Mouse (Mus musculus) CH12.LX (cell line): Measurements from ENCODE around the gene Thrap3. TPM values are rescaled to one million over a fixed set of nuclear protein-coding genes. Genes with fewer than 3 reads are reported as not detected.

ENCODE experiments used
- DNase-seq: peaks from one replicate; pipeline ENCODE4 v3.0.0-alpha.2; 2013; ENCODE audit errors: extremely low read depth
- H3K27ac ChIP-seq: 2 replicates; pipeline ENCODE4 v1.5.1; 2012; ENCODE audit warnings: low read depth, mild to moderate bottlenecking, control low read depth, moderate library complexity; ENCODE audit not compliant: insufficient read depth
- H3K27me3 ChIP-seq: replicated peaks from 2 replicates; pipeline ENCODE3; 2012; ENCODE audit warnings: inconsistent platforms
- H3K36me3 ChIP-seq, 2 experiments: replicated peaks in 1 of 2; 2 replicates each; pipeline versions ENCODE3 to v1.6.1; 2012; ENCODE audit warnings: inconsistent platforms in 1 of 2, low read length in 1 of 2, mild to moderate bottlenecking in 1 of 2, mixed read lengths in 1 of 2, moderate library complexity in 1 of 2; ENCODE audit not compliant: control insufficient read depth in 1 of 2, insufficient read depth in 1 of 2
- H3K4me1 ChIP-seq, 2 experiments: 2 replicates each; pipeline ENCODE4 v1.6.1; 2012; ENCODE audit warnings: inconsistent platforms in 1 of 2, moderate library complexity in 1 of 2; ENCODE audit not compliant: insufficient read depth in 2 of 2, control insufficient read depth in 1 of 2
- H3K4me2 ChIP-seq: 2 replicates; pipeline ENCODE4 v1.6.1; 2012; ENCODE audit warnings: low read depth, mild to moderate bottlenecking, control low read depth; ENCODE audit not compliant: poor library complexity, insufficient read depth, severe bottlenecking
- H3K4me3 ChIP-seq, 3 experiments: fragments of 150-350 bp in 1 of 3; sonication (generic) in 1 of 3; replicated peaks in 1 of 3; 2 replicates each; pipeline versions ENCODE3 to v1.5.1; 2011 to 2012; ENCODE audit warnings: low read depth in 2 of 3, low read length in 2 of 3, mild to moderate bottlenecking in 2 of 3, moderate library complexity in 2 of 3, control low read depth in 1 of 3, improper control_type of control experiment in 1 of 3, inconsistent platforms in 1 of 3, mixed read lengths in 1 of 3; ENCODE audit not compliant: poor library complexity in 1 of 3
- H3K79me2 ChIP-seq: replicated peaks from 2 replicates; pipeline ENCODE4 v1.6.1; 2012; ENCODE audit warnings: mild to moderate bottlenecking, moderate library complexity; ENCODE audit not compliant: control insufficient read depth, poor library complexity, insufficient read depth, severe bottlenecking; ENCODE audit errors: extremely low read depth
- H3K9ac ChIP-seq: 2 replicates; pipeline ENCODE4 v1.6.1; 2012; ENCODE audit warnings: low read depth, mild to moderate bottlenecking, control low read depth, moderate library complexity; ENCODE audit not compliant: insufficient read depth
- H3K9me3 ChIP-seq: replicated peaks from 2 replicates; pipeline ENCODE3; 2012; ENCODE audit warnings: low read length, inconsistent platforms, mixed read lengths
- CHD1 ChIP-seq: IDR thresholded peaks from 2 replicates; pipeline ENCODE4 v1.6.1; 2012; ENCODE audit warnings: low read depth, low read length, improper control_type of control experiment, inconsistent platforms
- CHD2 ChIP-seq: IDR thresholded peaks from 2 replicates; pipeline ENCODE4 v1.6.1; 2011; ENCODE audit warnings: low read length, improper control_type of control experiment
- CTCF ChIP-seq, 2 experiments: IDR thresholded peaks in 1 of 2; conservative IDR thresholded peaks in 1 of 2; 2 replicates each; pipeline ENCODE4 v1.5.1; 2011 to 2012; ENCODE audit warnings: low read depth in 2 of 2, low read length in 2 of 2, improper control_type of control experiment in 1 of 2, inconsistent platforms in 1 of 2, mild to moderate bottlenecking in 1 of 2, moderate library complexity in 1 of 2
- E2F4 ChIP-seq: IDR thresholded peaks from 2 replicates; pipeline ENCODE4 v1.6.1; 2011; ENCODE audit warnings: low read depth, low read length, improper control_type of control experiment; ENCODE audit not compliant: insufficient replicate concordance
- ETS1 ChIP-seq: conservative IDR thresholded peaks from 2 replicates; pipeline ENCODE4 v1.6.1; 2012; ENCODE audit warnings: low read depth, mild to moderate bottlenecking, inconsistent platforms, low read length, improper control_type of control experiment, moderate library complexity
- GABPA ChIP-seq: IDR thresholded peaks from 2 replicates; pipeline ENCODE4 v1.6.1; 2012; ENCODE audit warnings: low read depth, low read length, improper control_type of control experiment, inconsistent platforms; ENCODE audit not compliant: insufficient replicate concordance
- IRF4 ChIP-seq: IDR thresholded peaks from 2 replicates; pipeline ENCODE4 v1.6.1; 2014; ENCODE audit warnings: low read depth, mild to moderate bottlenecking, inconsistent platforms, low read length, improper control_type of control experiment
- MAFK ChIP-seq: IDR thresholded peaks from 2 replicates; pipeline ENCODE4 v1.6.1; 2011; ENCODE audit warnings: low read length, improper control_type of control experiment; ENCODE audit not compliant: insufficient replicate concordance
- MAX ChIP-seq: IDR thresholded peaks from 2 replicates; pipeline ENCODE4 v1.6.1; 2011; ENCODE audit warnings: low read length, improper control_type of control experiment
- MAZ ChIP-seq: IDR thresholded peaks from 2 replicates; pipeline ENCODE4 v1.6.1; 2012; ENCODE audit warnings: low read depth, mild to moderate bottlenecking, inconsistent platforms, low read length, improper control_type of control experiment, moderate library complexity
- MEF2A ChIP-seq: IDR thresholded peaks from 2 replicates; pipeline ENCODE4 v1.6.1; 2014; ENCODE audit warnings: low read depth, mild to moderate bottlenecking, inconsistent platforms, low read length, improper control_type of control experiment, borderline replicate concordance
- NELFE ChIP-seq: IDR thresholded peaks from 2 replicates; pipeline ENCODE4 v1.6.1; 2011; ENCODE audit warnings: low read depth, low read length, improper control_type of control experiment
- NRF1 ChIP-seq: IDR thresholded peaks from 2 replicates; pipeline ENCODE4 v1.6.1; 2014; ENCODE audit warnings: low read depth, mild to moderate bottlenecking, inconsistent platforms, low read length, improper control_type of control experiment, moderate library complexity
- POLR2AphosphoS2 ChIP-seq: IDR thresholded peaks from 2 replicates; pipeline ENCODE4 v1.6.1; 2011; ENCODE audit warnings: low read depth, low read length, improper control_type of control experiment
- RAD21 ChIP-seq: IDR thresholded peaks from 2 replicates; pipeline ENCODE4 v1.6.1; 2011; ENCODE audit warnings: low read depth, mild to moderate bottlenecking, low read length, improper control_type of control experiment, moderate library complexity
- RCOR1 ChIP-seq: conservative IDR thresholded peaks from 2 replicates; pipeline ENCODE4 v1.6.1; 2012; ENCODE audit warnings: low read depth, mild to moderate bottlenecking, inconsistent platforms, low read length, improper control_type of control experiment
- UBTF ChIP-seq: IDR thresholded peaks from 2 replicates; pipeline ENCODE4 v1.6.1; 2012; ENCODE audit warnings: low read depth, mild to moderate bottlenecking, inconsistent platforms, low read length, improper control_type of control experiment, moderate library complexity
- USF1 ChIP-seq: IDR thresholded peaks from 2 replicates; pipeline ENCODE4 v1.6.1; 2014; ENCODE audit warnings: low read depth, mild to moderate bottlenecking, inconsistent platforms, low read length, improper control_type of control experiment
- ZKSCAN1 ChIP-seq: IDR thresholded peaks from 2 replicates; pipeline ENCODE4 v1.6.1; 2012; ENCODE audit warnings: low read depth, inconsistent platforms, low read length, improper control_type of control experiment, borderline replicate concordance
- ZMIZ1 ChIP-seq: IDR thresholded peaks from 2 replicates; pipeline ENCODE4 v1.6.1; 2012; ENCODE audit warnings: low read depth, mild to moderate bottlenecking, inconsistent platforms, low read length, improper control_type of control experiment
- ZNF384 ChIP-seq: IDR thresholded peaks from 2 replicates; pipeline ENCODE4 v1.6.1; 2012; ENCODE audit warnings: low read depth, low read length, improper control_type of control experiment, inconsistent platforms
- dilution Hi-C: fragments of 300-500 bp; cut with MboI; formaldehyde crosslinking; loops from 2 replicates; pipeline ENCODE4 v1.14.3; 2020; ENCODE audit warnings: low sequenced_read_pairs; ENCODE audit not compliant: extremely low pct_unique_long_range_greater_than_20kb, extremely low pct_ligation_motif_present
- in situ Hi-C: fragments of 300-500 bp; cut with MboI; formaldehyde crosslinking; loops from 3 replicates; pipeline ENCODE4 v1.14.3; 2019; ENCODE audit warnings: low sequenced_read_pairs, low pct_ligation_motif_present, low pct_unique_long_range_greater_than_20kb, mixed read lengths
- polyA plus RNA-seq: library from polyadenylated mRNA; unstranded; fragments of >175 nt; gene quantifications from 2 replicates; pipeline ENCODE4 v1.2.1, GENCODE M21; 2012; ENCODE audit warnings: low read depth; ENCODE audit not compliant: insufficient read length
- total RNA-seq, 2 experiments: library from RNA; depleted of rRNA; stranded (reverse); fragments of 300-350 nt in 1 of 2; fragments of >200 nt in 1 of 2; gene quantifications; 2 replicates each; pipeline ENCODE4 v1.2.3; 2012 to 2014

Gene Thrap3
- total and polyA plus RNA-seq, 3 experiments = 140 to 327 (median 183) TPM

DNA sequence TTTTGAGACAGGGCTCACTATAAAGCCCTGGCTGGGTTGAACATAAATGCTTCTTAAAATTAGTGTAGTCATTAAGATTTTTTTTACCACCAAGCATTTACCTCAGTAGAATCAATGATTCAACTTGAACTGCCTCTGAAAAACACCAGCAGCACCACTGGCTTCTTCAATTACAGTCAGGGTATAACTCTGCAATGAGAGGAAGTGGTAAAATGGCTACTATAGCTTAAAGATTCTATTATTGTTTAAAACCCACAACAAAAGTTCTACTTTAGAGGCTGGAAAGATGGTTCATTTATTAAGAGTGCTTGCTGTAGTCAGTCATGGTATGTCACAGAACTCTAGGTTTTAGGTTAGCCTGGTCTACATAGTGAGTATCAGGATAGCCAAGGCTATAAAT is 8.3 kb downstream of the Thrap3 start:
- dilution Hi-C loops = no loop called here
- peaks cover 0 to 38% of the 10 kb centered on the region in 2 experiments; a peak in 3 of 4 replicates for H3K4me1 ChIP-seq
- TF ChIP-seq CTCF (conservative IDR thresholded peaks at IDR 0.05 in 1 of 2, IDR thresholded peaks at IDR 0.05 in 1 of 2; ENCODE audit: low read depth in 2 of 2, low read length in 2 of 2) (no peak), ZKSCAN1 (no peak), IRF4 (no peak), NELFE (no peak), USF1 (no peak), MAFK (no peak), RAD21 (no peak), POLR2AphosphoS2 (no peak), UBTF (no peak), ZMIZ1 (no peak)
- H3K4me2 ChIP-seq = no peak overlapping the region
- in situ Hi-C loops = no loop called here
- H3K36me3 ChIP-seq = peaks cover 35 to 75% of the 10 kb centered on the region in 2 experiments
- H3K9ac ChIP-seq = no peak overlapping the region
- no peak for DNase-seq
- H3K9me3 ChIP-seq = no peaks in the 10 kb centered on the region
- H3K27me3 ChIP-seq = no peaks in the 10 kb centered on the region
- peaks cover 99% of the 10 kb centered on the region for H3K79me2 ChIP-seq
- H3K4me3 ChIP-seq = no peak overlapping the region
- H3K27ac ChIP-seq = no peak overlapping the region

DNA sequence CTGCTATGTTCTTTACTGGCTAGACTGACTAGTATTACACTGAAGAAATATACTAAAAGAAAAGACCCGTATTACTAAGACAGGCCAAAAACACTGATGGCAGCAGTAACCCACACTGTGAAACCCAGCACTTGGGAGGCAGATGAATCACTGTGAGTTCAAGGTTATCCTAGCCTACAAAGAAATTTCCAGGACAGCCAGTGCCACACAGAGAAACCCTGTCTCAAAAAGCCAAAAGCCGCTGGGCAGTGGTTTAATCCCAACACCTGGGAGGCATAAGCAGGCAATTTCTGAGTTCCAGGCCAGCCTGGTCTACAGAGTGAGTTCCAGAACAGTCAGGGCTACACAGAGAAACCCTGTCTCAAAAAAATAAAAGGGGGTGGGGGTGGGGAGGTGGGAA is 11.9 kb downstream of the Thrap3 start:
- peaks cover 0 to 23% of the 10 kb centered on the region in 2 experiments; a peak in 2 of 4 replicates for H3K4me1 ChIP-seq

DNA sequence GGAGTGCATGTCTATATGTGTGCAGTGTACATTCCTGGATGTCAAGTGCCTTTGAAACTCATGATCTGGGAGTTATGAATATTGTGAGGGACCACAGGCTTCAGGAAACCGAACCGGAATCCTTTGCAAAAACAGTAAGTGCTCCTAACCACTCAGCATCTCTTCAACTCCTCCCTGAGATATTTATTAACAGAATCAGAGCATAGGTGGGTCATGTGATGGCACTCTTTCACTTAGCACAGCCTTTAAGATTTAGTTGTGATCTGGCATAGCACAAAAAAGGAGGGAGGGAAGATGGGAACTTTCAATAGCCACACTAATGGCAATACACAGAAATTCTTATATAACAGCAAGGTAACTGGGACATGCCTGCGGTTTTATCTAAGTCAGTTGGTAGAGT is 15.5 kb downstream of the Thrap3 start:
- TF ChIP-seq CTCF (conservative IDR thresholded peaks at IDR 0.05 in 1 of 2, IDR thresholded peaks at IDR 0.05 in 1 of 2; ENCODE audit: low read depth in 2 of 2, low read length in 2 of 2) (no peak), USF1 (no peak), GABPA (no peak), CHD2 (no peak), ETS1 (no peak), ZKSCAN1 (no peak), NRF1 (no peak), POLR2AphosphoS2 (no peak), MAX (no peak), IRF4 (no peak), RCOR1 (no peak), MAZ (no peak), E2F4 (no peak), ZMIZ1 (no peak), CHD1 (no peak)
- dilution Hi-C loops = no loop called here
- DNase-seq = no peak
- H3K4me3 ChIP-seq = no peak overlapping the region
- peaks cover 38 to 89% of the 10 kb centered on the region in 2 experiments for H3K36me3 ChIP-seq
- peaks cover 92% of the 10 kb centered on the region for H3K79me2 ChIP-seq
- H3K27me3 ChIP-seq = no peaks in the 10 kb centered on the region
- H3K9ac ChIP-seq = no peak overlapping the region
- H3K4me2 ChIP-seq = no peak overlapping the region
- peaks cover 0 to 21% of the 10 kb centered on the region in 2 experiments; a peak in 2 of 4 replicates for H3K4me1 ChIP-seq
- H3K9me3 ChIP-seq = no peaks in the 10 kb centered on the region
- no peak overlapping the region for H3K27ac ChIP-seq
- in situ Hi-C loops = no loop called here

More for the DNA sequence above, 11.9 kb downstream of the Thrap3 start:
- H3K27me3 ChIP-seq = no peaks in the 10 kb centered on the region
- no peak overlapping the region for H3K9ac ChIP-seq
- dilution Hi-C loops = no loop called here
- H3K9me3 ChIP-seq = no peaks in the 10 kb centered on the region
- in situ Hi-C loops = no loop called here
- H3K79me2 ChIP-seq = peaks cover 95% of the 10 kb centered on the region
- no peak overlapping the region for H3K4me3 ChIP-seq
- H3K4me2 ChIP-seq = no peak overlapping the region
- H3K27ac ChIP-seq = no peak overlapping the region
- TF ChIP-seq MEF2A = no peak
- TF ChIP-seq GABPA = no peak
- TF ChIP-seq MAFK = no peak
- TF ChIP-seq ZKSCAN1 = no peak
- no peak for TF ChIP-seq E2F4
- TF ChIP-seq ETS1 = no peak
- no peak for TF ChIP-seq MAX
- TF ChIP-seq MAZ = no peak
- no peak for TF ChIP-seq ZNF384
- peaks cover 43 to 88% of the 10 kb centered on the region in 2 experiments for H3K36me3 ChIP-seq
- DNase-seq = no peak
